Mouse (Mus musculus) cerebellum, adult 9-10 months (tissue): ENCODE data around the gene Myrip.
"Not testable (repeated sequence)": the region's sequence is repeated elsewhere in the genome, so short reads cannot be mapped to it uniquely, and the experiment has no call there.

Experiments used
- DNase-seq: peaks from one replicate; pipeline ENCODE4 v3.0.0; 2022

The Myrip gene

DNA sequence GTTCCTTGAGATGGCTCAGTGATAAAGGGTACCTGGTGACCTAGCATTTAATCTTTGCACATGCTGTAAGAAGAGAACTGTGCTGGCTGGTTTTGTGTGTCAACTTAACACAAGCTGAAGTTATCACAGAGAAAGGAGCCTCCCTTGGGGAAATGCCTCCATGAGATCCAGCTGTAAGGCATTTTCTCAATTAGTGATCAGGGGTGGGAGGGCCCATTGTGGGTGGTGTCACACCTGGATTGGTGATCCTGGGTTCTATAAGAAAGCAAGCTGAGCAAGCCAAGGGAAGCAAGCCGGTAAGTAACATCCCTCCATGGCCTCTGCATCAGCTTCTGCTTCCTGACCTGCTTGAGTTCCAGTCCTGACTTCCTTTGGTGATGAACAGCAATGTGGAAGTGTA, at the start of gene Myrip:
Gene Myrip (plus strand): TSS at position 301 of the 400 bp plus-strand sequence.
- DNase-seq = not testable (repeated sequence)

DNA sequence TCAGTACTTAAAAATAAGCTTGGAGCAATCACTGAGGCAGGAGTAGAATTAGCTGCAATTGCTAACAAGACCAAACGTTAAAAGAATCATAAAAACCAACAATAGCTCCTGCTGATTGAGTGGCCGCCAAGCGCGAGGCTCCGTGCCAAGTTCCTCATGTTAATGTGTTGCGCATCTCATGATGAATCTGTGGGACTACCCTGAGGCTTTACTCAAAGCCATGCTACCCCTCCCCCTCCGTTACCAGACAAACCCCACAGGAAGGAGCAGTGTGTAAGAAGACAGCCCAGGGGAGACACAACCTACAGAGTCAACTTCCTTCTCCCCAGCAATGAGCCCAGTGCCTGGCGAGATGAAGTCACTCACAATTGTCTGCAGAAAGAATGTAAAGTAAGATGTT, 41.5 kb upstream of the Myrip start:
- no peak for DNase-seq

DNA sequence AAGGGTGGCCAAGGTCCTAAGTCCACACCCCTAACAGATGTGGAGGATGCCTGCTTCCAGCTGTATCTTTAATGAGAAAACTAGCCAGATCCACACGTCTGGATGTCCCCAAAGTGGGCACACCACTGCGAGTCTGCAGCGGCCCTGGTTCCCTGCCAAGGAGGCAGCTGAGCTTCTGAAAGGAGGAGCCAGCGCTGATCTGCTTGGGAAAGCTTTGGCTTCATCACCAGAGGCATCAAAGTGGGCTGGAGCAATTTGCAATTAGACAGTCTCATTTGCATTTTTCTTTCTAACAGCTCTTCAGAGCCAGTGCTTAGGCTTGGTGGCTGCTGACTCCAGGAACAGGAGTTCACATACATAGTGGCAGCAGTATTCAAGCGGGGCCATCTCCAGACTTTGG, 37.3 kb upstream of the Myrip start:
- no peak for DNase-seq

DNA sequence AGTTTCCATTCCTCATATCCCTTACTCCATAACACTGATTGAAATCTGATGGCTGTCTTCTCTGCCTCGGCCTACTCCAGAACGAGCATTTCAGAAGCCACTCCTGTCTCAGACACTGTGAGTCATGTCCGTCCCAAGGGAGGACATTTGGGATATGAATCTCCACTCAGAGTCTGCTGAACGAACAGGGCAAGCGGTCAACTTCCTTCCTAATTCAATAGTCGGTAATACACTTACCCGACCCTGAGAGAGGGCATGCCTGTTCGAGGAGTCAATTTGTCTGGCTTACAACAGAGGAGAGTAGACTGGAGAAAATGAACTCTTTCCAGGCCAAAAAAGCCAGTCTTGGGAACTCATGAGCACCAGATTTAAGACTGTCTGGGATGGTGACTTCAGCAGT, 28.2 kb upstream of the Myrip start:
- DNase-seq = no peak

DNA sequence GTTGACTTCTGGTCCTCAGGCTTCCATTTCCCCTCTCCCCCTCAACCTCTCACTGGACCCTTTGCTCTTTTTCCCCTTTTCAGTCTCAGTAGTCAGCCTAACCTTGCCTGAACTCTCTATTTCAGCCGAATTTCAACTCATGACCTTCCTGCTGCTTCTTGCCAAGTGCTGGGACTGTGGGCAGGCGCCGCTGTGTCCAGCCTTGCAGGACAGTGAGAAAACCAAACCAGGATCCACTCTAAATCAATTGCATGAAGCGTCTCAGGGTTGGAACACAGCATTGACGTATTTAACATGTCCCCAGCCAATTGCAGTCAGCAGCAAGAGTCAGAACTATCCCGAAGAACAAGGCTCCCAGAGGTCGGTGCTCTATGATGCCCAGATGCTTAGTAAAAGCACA, 26.1 kb upstream of the Myrip start:
- DNase-seq = no peak

DNA sequence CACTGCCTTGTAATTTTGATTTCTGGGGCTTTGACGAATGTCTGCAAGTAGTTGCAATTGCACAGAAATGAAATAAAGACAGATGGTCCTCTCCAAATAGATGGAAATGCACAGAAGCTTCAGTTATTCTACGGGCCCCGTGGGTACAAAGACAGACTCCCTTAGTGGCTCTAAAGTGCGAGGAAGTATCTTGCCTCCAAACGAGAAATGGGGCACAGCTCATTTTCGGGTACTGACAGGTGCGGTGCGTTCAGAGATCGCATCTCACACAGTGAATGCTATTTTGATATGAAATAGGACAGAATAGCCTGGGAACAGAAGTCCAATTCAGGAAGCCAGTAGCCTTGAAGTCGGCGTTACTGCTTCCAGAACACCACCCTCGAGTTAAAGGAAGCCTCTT, 20.2 kb upstream of the Myrip start:
- DNase-seq = no peak

DNA sequence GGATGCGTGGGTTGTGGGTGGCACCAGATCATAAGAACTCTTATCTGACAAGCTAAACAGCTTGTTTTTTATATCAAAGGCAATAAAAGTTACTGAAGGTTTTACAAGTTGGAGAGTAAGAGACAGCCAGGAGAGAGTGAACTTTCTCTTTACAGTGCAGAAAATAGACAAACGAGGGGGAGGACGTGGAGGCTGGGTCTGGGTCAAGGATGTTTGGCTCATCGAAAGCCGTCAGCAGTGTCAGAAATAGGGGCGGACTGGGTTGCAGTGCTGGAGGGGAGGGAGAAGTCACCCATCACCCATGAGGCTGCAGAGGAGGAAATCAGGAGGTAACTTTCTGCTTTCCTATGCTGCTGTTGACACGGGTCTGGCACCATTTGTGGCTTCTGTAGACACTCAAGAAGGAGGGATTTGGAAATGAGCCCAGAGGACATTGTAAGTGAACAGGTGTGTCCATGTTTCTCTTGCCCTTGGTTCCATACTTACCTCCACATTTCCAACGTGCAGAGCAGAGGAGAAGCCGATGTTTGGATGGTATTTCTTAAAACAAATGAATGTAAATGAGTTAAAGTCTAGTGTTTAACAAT, 18.8 kb upstream of the Myrip start:
- DNase-seq = no peak

DNA sequence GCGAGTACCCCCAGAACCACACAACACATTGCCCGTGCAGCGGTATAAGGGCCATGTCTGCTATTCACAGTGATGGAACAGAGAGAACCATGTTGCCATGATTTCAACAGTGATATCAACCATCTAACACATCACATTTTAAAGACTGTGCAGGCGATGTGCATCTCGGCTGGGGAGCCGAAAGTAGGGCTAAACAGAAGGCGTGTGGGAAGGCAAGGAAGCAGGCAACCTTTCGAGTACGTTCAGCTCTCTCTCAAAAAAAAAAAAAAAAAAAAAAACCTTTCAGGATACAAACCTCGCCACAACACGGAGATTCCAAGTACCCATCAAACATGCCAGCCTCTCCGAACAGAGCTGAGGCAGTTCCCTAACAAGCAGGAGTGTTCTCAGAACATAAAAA, 17.8 kb upstream of the Myrip start:
- no peak for DNase-seq

DNA sequence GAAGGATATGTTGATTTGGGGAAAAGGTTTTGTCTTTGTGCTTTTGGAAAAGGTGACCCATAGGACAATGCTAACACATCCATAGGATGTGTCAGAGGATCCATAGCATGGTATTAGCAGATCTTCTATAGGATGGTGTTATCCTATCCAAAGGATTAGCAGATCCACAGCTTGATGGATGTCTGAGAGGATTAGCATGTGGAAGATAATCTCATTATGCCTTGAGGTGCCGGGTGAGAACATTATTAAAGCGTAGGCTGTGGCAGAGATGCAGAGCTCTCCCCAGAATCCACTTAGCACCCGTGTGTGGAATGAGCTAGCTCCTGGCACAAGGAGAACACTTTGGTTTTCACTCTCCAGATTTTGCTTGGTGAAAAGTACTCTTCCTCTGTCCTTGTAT, 13.3 kb upstream of the Myrip start:
- no peak for DNase-seq

DNA sequence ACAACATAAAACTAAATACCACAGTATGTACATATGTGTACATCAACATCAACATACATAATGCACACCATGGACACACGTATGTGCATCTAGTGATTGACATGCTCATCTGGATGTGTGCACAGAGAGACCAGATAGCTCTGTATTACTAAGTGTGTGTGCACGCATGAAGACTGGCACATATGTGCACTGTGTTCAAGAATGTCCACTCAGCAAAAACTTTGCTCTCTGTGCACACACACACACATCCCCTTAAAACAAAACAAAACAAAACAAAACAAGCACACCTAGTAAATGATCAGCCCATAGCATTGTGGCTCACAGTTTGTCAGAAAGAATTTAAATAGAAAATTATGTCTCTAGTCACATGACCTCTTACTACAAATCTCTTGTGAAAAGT, 10.9 kb upstream of the Myrip start:
- no peak for DNase-seq

DNA sequence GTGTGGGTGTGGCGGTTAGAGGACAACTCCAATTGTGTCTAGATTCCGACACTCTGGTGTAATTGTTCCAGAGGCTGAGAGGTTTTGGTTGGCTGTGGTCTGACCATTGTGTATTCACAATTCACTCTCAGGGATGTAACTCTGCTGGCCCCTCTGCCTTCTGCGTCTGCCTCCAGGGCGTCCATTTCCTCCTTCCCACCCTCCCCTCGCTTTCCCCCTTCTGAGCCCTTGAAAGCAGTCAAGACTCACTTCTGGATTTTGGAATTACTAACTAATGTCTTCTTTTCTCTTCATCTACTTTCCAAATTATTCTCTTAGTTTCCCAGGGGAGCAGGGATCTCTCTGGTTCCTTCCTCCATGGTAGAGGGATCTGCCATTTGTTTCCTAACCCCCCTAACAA, 8.8 kb upstream of the Myrip start:
- DNase-seq = no peak

DNA sequence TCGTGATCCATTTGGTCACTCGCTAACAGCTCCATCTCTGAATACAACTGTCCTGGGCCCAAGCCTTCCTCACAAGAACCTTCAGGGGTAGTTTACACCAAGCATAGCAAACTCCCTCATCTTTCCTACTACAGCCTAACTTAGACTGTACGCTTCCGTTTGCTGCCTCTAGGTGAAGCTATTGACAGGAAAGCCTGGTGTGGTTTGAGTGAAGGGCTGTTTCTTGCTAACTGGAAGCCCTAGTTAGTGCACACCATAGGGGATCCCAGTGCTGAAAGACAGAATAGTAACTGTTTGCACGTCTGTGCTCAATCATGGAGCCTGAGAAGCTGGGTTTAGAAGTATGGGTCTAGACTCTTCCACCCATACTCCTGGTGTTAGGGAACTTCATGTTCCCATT, 5.8 kb upstream of the Myrip start:
- DNase-seq = peak; percentile 28

DNA sequence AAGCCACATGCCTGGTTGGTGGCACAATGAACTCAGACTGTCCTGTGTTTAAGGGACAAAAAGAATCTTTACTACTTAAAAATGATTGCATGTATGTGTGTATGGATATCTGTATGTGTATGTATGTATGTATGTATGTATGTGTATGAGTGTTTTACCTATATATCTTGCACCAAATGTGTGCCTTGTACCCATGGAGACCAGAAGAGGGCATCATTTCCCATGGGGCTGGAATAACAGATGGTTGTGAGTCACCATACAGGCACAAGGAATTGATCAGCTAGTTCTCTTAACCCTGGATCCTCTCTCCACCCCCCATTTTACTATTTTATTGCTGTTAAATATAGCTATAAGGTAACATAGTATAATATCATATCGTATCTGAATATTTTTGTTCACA, 4.4 kb upstream of the Myrip start:
- DNase-seq = no peak

DNA sequence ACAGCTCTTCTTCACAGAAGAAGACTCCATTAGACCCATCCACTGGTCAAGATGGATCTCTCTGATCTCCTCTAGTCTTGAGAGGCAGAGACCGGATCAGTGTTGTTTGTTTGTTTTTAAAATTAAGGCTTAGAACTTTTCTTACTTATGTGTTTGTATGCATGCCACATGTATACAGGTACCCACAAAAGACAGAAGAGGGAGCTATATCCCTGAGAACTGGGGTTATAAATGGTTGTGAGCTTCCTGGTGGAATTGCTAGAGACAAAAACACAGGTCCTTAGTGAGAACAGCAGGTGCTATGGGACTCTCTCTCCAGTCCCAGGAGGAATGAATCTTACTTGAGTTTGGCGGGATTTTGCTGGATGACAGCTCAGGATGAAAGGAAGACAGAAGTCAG, 1.9 kb upstream of the Myrip start:
- DNase-seq = no peak

DNA sequence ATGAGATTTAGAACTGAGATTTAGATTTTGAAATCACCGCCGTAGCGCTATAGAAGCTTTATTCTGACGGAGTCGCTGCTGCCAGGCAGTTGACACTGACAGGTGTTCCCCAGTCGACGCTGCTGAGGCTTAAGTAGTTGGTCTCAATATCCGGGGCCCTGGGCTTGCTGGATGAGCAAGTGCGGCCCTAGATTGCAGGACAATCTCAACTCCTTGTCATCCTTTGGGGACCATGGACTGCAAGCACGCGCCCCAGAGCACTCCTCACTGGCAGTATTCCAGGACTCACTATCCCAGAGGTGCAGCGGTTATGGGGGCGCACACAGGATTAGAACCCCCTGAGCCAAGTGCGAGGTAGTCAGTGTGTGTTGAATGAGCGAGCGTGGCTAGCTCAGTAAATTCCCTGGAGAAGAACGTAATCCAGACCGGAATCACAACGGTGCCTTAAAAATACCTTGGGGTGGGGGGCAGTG, 1.7 kb downstream of the Myrip start:
- DNase-seq = no peak

DNA sequence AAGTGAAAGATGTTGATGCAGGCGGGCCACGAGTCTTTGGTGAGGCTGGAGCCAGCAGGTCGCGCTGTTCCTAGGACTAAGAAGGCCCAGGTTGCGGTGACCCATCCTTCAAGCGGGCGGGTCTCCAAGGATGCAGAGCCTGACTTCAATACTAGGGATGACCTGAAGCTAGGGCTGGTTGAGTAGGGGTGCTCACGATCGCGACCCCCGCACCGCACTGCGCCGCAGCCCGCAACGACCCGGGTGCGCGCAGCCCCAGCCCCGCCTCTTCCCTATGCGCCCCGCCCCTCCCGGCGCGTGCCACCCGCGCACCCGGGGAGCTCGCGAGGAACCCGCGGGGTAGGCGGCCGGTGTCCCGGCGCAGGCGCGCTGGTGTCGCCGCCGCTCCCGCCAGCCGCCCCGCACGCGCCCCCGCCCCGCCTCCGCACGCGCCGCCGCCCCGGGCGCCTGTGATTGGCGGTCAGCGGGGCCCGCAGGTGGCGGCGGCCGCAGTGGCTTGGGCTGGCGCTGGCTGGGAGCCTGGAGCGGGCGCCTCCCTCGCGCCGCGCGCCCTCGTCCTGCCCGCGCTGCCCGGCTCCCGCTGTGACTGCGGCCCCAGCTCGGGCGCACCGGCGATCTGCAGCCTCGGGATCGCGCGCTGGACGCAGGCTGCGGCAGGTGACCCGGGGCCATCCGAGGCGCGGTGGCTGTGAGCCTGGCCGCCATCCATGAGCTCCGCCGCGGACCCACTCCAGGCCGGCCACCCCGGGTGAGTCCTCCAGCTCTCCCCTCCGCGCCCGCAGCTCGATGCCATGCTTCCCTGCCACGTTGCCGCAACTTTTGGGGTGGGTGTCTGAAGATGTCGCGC, 2.4 kb downstream of the Myrip start:
- peak; percentile 82 for DNase-seq

DNA sequence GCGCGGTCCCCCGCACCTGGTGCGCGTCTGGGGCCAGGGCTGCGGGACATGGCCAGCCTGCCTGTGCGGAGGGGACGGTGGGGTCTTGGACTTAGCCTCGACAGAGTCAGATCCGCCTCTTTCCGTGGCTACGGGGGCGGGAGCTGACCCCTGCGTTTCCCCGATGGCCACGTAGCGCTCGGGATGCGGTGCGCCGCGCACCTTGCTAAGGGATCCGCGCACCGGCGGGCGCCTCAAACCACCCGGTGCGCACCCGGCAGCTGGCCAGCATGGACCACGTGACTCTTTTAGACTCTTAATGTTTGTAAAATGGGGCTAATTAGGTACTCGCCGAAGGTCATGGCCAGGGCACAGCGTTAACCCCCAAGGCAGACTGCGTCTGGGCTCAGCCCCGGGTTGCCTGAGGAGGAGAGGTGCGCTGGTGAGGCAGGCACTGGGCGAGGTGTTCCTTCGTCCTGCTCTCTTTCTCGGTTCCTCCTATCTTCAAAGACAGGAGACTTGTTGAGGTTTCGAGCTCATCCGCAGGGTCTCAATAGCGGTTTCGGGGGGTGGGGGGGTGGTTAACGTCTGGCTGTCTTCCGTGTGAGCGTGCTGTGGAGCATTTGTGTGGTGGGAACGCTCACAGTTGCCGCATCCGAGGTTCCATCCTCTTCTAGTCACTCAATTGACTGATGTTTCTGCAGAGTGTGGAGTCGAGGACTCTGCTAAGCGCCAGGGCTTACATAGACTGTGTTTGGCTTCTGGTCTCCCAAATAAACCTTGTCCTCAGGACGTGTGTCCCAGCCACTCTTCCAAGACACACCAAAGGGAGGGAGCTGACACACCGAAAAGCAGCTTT, 3.2 kb downstream of the Myrip start:
- DNase-seq = peak; percentile 64

DNA sequence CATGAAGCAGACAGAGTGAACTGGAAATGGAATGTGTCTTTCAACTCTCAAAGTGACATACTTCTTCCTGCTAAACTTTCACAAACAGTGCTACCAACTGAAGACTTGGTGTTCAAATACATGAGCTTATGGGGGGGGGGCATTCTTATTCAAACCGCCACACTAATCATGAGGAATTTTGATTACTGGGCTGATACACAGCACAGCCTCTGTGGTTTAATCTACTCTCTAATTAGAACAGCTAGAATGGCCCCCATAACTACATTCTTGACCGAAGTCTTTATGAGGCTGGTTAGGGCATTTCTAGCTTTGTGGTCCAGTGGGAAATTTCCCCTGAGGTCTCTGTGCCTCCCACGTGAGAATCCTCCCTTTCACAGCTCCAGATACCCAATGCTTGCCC, 13.9 kb downstream of the Myrip start:
- DNase-seq = no peak

DNA sequence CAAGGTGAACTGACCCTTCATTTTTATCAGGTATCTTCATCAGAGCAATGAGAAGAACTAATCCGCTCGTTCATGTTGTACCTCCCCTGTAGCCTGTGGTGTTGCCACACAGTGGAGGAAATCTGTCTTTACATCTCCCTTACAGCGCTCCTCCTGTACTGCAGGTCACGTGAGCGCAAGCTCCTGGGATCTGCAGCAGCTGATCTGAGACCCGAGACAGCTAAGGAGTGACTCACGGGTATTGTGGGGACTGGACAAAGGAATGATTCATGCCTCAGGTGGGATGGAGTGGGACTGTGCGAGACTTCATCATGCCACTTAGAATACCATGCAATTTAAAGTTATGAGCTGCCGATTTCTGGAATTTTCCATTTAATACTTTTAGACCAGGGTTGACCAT, 17.8 kb downstream of the Myrip start:
- no peak for DNase-seq

DNA sequence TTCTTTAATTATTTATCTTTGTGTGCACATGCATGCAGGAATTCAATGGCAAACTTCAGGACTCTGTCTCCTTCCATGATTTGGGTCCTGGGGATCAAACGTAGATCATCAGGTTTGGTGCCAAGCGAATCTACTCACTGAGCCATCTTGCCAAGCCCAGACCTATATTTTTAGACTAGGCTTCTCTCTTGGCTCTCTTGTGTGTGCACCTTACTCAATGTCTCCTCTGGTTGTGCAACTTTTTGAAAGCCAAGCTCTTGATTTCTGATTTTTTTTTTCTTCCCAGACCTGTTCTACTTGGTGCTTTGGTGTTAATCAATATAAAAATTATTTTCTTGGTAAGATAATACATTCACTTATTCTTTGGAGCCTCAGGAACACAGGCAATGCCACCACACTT, 19.3 kb downstream of the Myrip start:
- DNase-seq = no peak

DNA sequence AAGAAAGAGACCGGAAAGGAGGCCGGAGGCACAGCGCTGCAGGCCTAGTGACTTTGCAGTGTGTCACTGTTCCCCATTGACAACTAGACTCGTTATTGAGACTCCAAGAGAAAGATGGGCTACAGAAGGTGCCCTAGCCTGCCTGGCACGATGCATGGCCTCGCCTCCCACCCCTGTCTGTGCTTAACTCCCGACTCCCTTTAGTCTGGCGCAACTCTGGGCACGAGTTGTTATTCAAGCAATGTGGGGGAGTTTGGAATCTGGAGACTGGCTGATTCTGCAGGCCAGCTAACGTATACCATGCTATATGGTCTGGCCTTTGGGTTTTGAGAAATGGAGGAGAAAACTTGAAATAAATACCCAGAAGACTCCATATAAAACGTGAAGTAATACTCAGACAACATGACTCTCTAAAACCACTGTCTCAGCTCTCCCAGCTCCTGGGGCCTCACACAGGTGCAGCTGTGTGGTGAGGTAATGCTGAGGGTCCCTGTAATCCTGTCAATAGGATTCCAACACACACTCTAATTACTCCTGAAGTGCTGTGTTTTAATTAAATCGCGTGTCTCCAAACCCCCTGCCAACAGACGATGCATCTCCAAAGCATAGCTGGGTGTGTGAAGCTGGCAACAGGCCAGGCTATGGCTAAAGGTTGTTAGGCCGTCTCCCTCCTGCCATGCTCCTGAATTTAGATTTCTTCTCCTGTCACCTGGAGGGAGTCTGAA, 21.6 kb downstream of the Myrip start:
- DNase-seq = no peak

DNA sequence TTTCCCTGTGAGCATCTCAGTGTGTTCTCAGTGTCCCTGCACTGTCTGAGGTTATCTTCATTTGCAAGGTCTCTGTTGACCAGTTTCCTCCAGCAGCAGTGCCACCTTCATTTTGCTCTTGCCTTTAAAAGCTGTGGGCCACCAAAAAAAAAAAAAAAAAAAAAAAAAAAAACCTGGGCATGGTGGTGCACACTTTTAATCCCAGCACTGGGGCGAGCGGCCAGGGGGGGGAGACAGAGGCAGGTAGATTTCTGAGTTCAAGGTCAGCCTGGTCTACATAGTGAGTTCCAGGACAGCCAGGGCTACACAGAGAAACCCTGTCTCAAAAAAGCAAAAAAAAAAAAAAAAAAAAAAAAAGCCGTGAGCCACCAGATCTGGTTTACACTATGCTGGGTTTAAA, 29.7 kb downstream of the Myrip start:
- not testable (repeated sequence) for DNase-seq

DNA sequence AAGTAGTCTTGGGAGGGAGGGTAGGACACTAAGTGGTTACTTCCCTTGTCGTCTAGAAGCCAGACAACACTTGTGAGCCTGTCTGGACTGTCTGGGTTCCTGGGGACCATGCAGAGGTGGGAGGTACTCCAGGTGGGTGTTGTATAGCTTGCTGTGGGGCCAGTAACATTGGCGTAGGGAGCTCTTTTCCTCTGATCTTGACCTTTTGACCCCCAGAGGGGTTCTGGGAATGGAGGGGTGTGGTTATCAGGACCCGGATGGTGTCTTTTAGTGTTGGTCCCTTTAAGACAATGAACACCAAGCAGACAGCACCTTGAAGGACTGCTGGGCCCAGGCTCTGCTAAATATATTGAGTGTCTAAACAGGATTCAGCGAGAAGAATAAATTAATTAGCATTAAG, 36.9 kb downstream of the Myrip start:
- DNase-seq = no peak
